Mouse (Mus musculus) monocyte, adult 5-6 weeks (primary cell): ENCODE measurements around the gene Dzip1. TPM values are rescaled to one million over a fixed set of nuclear protein-coding genes. Genes with fewer than 3 reads are reported as not detected.
A peak's percentile ranks its signal among the peaks of the same experiment; 100 is the strongest.

Experiments
- ATAC-seq: fragments of 153-309, 156-312 bp; replicated peaks from 2 replicates; pipeline ENCODE4 v1.8.0; 2017; ENCODE audit warnings: mild to moderate bottlenecking; ENCODE audit not compliant: low TSS enrichment, insufficient number of reproducible peaks, severe bottlenecking, poor library complexity, low FRiP score
- total RNA-seq: library from RNA; stranded (forward); fragments of 200-1000, 200-491, 200-594 nt; gene quantifications from 3 replicates; pipeline ENCODE4 v1.2.3, GENCODE M21; 2017

Dzip1 gene
- 0.67 to 1.1 TPM (median 0.68 TPM) in 3 replicates for total RNA-seq

DNA sequence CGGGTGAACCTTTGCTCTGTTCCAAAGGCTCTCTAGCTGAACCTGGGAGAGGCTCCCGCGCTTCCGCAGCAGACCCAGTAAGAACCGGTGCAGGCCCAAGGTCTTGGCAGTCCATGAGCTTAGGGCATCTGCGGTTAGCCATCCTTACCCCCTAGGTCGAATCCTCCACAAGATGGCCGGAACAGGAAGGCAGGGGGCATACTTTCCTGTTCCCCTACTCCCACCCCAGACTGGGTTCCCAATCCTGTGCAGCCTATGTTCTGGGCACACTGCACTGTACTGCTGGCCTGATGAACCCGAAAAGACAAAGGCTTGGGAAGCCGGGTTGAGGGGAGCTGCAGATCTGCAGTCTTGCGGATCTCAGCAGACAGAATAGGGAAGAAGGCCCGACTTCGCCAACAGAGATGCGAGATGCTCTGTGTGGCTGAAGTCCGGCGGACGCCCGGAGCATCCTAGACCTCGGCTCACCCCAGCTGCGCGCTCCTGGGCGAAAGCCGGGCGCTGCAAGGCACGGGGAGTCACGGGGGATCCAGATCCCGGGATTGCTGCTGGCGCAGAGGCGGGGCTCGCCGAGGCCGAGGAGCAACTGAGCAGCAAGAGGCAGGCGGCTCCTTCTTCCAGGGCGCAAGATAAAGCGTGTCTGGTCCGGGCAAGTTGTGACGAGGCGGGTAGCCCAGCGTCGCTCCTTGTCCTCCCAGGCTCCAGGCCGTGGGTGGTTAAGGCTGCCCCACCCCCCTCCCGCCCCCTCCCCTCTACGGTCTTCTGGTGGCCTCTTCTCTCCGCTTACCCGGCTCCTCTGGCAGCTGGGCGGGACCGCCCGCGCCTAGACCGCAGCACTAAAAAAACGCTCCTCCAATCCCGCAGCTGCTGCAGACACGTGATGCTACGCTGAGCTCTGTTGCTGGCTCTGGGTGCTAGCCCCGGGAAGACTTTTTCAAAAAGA is at the start of gene Dzip1:
TSS of gene Dzip1 (minus strand) at position 788 of the 943 bp plus-strand sequence.
- peak; percentile 24; the same call in 1 of the 2 replicates for ATAC-seq

DNA sequence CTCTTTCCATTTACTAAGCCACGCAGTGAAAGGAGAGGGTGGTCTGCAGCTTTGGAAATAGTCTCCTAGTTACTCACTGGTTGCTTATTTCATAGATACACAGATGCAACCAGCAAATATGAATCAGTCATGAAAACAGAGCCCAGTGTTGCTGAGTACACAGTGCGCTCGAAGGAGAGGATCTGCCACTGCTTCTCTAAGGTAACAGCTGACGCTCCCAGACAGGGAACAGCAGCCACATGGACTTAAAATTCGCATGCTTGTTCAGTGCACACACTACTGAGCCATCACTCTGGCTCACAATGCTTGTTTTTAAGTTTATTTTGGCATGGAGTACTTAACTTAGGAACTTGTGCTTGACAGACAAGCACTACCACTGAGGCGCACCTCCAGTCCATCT is 47.0 kb upstream of the Dzip1 start:
- no peak for ATAC-seq

DNA sequence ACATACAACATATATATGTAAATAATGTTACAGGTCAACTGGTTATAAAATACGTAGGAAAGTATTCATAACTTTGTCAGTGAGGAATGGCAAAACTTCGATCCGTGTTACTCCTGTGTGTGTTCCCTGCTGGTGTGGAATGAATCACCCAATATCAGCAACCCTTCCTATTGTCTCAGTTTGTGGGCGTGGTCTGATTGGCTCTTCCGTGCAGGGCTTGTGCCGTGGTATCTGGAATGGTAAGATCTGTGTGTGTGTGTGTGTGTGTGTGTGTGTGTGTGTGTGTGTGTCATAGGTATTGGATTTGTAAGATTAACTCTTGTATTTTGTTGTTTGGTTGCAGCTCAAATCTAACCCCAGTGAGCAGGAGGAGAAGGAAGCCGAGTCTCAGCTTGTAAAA is 42.4 kb upstream of the Dzip1 start:
- ATAC-seq = no peak

DNA sequence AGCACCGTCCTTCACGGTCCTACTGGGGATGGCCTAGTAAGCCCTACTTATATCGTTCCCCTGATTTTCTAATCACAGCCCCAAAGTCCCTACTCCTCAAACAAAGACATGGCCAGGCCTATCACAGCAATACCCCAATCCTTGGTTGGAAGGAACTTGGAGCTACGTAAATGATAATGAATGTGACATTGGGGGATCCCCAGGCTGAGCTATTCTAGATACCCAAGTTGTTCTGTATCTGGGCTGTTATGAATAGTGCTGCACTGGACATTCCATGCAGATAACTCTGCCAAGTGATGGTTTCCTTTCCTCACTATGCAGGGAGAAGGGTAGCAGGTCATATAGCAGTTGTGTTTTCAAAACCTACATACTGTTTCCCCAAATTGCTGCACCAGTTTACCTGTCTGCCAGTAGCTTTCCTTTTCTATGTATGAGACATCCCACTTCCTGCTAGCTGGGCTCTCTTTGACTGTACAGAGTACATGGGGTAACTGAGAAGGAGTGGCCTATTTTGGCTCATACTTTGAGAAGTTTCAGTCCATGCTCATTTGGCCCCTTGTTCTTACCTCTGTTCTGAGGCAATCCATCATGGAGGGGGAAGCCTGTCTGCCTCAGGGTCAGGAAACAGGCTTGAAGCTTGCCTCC is 40.2 kb upstream of the Dzip1 start:
- no peak for ATAC-seq

DNA sequence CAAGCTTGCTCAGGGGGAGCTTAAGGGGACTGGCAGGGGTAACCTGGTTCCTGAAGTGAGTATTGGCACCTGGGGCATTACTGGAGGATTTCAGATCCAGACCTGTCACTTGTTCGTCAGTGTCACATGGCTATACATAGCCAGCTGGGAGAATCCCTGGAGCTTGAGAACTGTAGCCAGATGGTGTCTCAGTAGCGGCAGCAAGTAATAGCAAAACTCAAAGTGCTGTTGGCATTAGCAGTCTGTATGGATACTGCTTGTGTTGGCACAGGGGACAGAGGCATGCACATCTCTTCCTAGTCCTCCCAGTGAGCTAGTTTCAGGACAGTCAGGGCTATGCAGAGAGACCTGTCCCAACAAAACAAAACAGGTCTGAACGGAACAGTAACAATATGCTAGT is 32.8 kb upstream of the Dzip1 start:
- no peak for ATAC-seq

DNA sequence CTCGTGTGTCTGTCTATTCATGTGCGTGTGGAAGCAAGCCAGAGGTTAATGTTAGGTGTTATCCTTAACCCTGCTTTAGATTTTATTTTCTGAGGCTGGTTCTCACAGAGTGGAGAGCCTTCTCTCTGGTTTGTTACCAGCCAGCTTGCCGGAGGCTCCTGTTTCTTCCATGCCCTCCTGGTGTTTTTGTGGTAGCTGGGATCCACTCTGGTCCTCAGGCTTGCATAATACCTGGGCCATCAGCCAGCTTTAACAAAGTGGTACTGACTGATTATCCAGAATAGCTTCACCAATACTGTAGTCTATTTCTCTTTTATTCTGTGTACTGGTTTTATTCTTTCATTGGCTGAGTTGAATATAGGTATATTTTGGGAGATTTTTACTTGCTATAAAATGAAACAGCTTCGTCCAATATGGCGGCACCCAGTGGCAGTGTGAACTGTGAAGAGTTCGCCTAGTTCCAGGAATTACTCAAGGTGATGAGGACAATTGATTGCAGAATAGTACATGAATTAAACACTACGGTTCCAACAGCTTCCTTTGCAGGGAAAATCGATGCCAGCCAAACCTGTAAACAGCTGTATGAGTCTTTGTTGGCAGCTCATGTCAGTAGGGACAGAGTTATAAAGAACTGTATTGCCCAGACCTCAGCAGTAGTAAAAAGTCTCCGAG is 26.8 kb upstream of the Dzip1 start:
- ATAC-seq = no peak

DNA sequence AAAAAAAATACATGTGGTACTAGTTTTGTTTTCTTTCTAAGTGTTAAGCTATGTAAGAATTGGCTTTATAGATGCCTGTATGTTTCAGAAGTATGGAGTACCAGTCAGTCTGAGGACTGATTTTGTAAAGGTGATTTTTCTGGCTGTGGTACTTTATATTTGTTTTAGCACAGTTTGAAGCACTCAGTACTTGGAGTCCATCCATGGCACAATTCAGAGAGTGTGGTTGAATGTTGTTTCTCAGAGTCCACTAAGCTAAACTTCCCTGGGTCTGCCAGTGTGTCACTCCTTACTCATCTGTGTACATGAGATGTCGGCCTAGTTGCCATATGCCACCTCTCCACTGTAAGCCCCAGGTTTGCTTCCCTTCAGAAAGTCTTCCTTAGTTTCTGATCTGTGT is 23.6 kb upstream of the Dzip1 start:
- no peak for ATAC-seq

DNA sequence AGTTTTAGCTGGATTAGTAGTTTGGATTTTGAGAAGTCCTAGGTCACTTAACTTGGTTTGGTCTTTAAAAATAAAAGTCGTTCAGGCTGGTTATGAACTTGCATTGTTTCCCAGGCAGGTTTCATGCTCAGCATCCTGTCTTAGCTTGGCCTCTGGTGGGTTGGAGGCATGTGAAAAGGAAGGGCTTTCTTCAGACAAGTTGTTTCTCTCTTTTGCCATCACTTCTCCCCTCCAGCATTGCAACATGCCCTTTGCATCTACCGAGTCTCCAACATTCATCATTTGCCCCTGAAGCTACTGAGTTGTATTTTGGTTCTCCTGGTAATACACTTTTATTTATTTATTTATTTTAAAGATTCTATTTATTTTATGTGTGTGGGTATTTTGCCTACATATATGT is 19.4 kb upstream of the Dzip1 start:
- no peak for ATAC-seq

DNA sequence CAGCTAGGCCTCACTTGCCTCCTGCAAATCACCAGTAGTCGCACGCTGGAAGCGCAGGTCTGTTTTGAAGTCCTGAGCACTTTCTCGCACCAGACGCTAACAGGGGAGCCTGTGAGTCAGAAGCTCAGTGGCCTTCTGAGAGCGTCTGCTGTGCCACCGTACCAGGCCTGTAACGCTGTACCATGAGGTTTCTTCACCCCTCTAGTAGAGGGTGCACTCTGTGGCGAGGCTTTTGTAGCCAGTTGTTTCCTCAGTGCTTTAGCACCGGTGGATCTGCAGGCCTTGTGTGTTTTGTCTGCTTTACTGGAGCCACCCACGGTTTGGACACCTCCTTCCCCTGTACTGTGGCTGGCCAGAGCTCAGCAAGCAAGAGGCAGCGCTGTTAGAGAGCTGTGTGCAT is 16.8 kb upstream of the Dzip1 start:
- ATAC-seq = no peak

DNA sequence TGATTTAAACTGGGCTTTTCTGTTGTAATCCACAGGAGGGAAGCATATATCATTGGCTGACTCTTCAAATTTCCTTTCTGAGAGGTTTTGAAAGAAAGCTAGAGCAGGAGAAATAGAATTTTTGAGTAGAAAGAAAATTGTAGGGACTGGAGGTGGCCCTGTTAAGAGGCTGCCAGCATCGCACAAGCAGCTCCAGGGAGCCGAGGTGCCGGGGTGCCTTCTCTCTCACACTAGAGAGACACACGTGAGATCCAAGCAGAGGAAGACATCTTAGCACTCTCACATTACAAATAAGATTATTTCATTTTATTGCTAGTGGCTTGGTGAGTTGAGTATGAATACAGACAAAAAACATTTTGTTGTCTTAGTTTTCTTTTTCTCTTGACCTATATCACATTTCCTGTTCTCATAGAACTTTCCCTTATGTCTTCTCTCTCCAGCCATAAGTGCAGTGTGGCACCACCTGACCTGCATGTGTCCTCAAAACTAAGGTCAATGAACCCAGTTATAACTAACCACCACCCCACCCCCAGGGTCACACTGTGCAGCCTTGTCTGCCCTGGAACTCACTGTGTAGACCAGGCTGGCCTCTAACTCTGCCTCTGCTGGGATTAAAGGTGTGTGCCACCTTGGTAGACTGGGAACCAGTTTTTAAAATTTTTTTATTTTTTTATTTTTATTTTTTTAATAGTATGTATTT is 15.7 kb upstream of the Dzip1 start:
- ATAC-seq = no peak

DNA sequence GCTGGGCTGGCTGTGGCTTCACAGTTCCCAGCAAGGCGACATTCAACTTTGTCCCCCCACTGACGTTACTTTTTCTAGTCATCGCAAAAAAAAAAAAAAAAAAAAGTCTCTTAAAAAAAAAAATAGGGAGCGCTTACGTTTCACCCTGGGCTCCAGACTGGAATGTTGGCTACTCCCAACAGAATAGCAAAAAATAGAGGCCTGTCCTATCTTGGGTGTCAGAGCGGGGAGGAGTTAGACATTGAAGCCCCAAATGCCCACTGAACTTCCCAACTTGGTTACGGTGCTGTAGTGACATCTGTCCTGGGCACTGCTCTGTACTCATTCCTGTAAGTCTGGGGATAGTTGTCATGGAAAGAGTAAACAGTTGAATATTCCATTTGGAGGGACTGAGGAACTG is 13.3 kb upstream of the Dzip1 start:
- no peak for ATAC-seq

DNA sequence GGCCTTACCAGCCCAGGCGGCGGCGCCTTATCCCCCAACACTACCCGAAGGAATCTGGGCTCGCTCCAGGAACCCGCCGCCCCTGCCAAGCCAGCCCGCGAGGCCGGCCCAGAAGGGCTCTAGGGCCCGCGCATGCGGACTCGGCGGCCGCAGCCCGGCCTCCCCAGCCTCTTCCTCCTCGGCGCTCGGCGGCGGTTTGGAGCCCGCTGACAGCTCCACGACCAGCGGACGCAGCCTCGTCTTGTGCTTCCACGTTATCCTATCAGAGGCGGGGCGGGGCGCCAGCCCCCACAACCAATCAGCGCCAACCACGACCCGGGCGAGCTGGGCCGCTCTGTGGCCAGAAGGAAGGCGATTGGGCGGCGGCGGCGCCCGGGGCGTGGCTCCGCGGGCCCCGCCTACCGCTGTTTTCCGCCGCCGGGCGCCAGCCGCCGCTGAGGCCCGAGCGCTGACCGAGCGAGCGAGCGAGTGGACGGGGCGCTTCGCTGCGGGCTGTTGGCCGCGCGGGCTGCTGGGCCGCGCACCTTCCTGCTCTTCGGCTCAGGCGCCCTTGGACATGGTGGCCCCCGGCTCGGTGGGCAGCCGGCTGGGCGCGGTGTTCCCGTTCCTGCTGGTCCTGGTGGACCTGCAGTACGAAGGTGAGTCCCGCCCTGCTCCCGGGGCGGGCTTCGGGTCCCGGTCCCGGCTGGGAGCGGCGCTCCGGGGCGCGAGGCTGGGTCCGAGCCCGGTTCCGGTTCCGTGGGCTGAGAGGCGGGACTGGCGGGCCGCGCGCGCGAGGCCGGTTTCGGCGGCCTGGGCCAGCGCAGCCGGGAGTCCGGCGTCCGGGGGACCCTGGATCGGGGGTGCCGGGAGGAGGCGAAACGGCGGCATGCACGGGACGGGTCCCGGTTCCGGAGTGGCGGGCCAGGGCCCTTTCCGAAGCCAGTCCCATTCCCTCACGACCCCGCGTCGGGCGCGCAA is 12.6 kb upstream of the Dzip1 start, which contains the start of gene Dnajc3:
TSS of gene Dnajc3 (plus strand) at position 444 of the 960 bp plus-strand sequence.
- peak; percentile 97 for ATAC-seq

DNA sequence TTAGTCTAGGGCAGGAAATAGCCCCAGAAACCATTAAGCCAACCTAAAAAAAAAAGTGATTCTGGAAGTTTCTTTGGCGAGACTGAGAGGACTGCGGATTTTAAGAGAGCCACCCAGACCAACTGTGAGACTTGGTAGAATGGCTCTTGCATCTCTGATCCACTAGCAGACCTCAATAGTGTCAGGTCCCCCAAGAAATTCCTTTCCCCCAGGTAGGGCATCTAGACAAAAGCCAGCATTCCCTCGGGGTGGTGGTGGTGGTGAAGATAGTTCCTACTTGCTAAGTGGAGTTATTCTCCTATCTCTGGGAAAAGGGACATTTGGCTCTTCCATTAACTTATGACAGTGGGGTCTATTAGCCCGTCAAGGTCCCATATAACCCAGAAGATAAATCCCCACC is 11.7 kb upstream of the Dzip1 start:
- no peak for ATAC-seq

DNA sequence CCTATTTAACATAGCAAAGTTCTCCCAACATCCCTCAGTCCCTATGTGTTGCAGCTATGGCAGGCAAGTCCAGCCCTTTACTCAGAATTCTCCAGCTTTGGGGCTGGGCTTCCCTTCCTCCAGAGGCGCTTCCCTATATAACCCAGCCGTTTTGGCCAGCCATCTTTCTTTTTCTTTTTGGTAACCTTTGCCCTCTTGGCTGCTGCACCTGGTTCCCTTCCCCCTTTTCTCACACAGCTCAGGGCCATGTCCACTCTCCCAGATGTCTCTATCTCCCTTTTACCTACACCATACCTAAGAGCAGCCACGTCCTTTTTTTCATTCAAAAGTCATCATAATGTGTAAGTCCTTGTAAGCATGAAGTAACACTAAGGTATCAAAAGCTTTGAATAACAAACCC is 11.0 kb upstream of the Dzip1 start:
- ATAC-seq = no peak

DNA sequence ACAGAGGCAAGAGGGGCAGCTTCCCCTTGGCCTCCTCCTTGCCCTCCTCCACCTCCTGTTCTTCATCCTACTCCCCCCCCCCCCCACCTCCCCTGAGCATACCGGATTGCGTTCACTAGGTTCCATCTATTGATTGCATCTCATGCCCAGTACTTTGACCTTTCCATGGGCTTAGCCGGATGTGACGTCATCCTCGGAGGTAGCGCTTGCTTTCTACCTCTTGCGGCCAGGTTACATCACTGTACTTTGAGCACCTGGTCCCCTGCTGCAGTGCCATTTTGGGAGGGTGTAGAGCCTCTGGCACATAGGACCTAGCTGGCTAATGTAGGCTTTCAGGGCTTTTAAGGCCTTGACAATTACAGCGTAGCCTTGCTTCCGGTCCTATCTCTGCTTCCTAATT is 9.4 kb upstream of the Dzip1 start:
- no peak for ATAC-seq

DNA sequence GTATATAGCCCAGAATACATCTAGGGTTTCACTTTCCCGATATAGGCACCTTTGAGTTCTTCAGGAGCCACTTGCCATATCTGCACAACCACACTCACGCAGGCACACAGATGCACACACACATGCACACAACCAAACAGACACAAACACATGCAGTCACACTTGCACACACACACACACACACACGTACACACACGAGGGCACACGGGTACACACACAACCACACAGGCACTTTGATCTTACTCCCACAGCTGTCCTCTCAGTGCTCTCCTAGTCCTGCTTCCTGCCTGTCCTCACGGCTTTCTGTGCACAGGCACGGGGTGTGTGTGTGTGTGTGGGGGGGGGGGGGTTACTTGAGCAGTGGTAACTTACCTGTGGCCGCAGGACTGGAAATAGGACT is 7.7 kb upstream of the Dzip1 start:
- ATAC-seq = no peak

DNA sequence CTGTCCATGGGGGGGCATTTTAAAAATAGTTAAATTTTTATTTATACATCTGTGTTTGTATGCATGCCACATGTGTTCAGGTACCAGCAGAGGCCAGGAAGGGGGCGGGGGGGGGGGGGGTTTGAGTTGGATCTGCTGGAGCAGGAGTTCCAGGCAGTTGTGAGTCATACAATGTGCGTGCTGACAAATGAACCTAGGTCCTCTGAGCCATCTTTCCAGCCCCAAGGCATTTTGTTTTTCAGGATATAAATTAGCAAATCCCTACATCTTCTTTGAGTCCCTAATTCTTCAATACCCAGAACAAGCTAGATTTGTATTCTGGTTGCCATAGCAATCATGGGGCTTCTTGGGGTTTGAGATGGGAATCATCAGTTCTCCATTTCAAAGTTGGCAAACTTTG is 5.9 kb upstream of the Dzip1 start:
- ATAC-seq = no peak

DNA sequence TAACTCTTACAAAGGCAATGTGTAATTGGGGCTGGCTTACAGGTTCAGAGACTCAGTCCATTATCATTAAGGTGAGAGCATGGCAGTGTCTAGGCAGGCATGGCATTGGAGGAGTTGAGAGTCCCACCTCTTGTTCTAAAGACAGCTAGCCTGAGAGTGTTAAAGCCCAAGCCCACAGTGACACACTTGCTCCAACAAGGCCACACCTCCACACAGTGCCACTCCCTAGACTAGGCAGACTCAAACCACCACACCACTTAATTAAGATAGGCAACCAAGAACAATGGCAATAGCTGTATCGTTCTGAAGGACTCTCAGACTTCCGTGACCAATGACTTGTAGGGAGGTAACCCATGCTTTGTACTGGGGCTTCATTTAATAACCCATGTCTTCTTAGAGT is 5.5 kb upstream of the Dzip1 start:
- no peak for ATAC-seq
